Mouse (Mus musculus): ENCODE data around the gene Actr8. TPM values are rescaled to one million over a fixed set of nuclear protein-coding genes. Genes with fewer than 3 reads are reported as not detected.

Actr8 gene
- total RNA-seq, 2 experiments from 2014 or later = 28.1 to 29.8 TPM

DNA sequence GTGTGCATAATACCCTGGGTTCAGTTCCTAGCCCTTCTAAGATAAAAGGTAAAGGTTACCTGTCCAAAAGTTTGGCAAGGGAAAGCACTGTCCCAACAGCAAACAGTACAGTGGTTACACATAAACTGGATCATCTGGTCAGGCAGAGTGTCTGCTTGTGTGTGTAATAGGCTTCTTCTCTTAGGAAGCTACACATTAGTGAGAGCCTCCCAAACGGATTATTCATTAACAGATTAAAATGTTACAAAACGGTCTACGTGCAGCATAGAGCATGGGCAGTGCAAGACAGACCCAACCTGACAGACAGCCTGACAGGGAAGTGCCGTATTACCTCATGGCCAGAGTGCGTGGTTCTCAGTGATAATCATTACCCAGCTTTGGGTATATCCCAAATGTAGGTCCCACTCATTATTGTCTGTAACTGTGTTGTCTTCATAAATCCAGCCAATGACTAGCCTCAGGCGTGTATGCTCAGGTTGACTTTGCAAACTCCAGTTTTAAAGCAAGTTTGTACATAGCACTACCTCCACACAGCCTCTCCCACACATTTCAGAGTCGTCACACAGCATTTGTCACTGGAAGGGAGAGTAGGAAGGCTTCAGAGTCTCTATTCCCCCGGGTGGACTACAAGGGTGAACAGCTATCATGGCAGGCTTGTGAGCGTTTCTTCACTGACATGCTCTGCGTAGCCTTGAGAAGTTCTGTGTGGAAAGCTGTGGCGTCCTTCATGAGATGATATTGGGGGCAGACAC is 18.0 kb downstream of the Actr8 start:
- no peak for DNase-seq

DNA sequence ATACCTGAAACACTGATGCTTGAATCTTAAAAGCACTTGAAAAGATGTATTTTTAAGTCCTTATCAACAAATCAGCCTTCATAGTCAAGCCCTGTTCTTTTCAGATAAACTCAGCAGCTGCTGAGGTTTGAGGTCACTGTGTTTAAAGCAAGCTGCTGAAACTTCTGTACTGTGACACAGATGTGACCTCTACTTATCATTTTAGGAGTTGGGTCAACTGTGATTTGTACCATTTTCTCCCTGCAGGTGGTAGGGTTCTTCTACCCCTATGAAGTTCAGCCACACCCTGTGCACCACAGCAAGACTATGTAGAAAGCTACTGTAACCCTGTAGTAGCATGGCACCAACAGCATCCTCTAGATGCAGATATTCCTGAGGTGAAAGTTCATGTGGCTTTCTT is 19.2 kb downstream of the Actr8 start:
- no peak for DNase-seq

DNA sequence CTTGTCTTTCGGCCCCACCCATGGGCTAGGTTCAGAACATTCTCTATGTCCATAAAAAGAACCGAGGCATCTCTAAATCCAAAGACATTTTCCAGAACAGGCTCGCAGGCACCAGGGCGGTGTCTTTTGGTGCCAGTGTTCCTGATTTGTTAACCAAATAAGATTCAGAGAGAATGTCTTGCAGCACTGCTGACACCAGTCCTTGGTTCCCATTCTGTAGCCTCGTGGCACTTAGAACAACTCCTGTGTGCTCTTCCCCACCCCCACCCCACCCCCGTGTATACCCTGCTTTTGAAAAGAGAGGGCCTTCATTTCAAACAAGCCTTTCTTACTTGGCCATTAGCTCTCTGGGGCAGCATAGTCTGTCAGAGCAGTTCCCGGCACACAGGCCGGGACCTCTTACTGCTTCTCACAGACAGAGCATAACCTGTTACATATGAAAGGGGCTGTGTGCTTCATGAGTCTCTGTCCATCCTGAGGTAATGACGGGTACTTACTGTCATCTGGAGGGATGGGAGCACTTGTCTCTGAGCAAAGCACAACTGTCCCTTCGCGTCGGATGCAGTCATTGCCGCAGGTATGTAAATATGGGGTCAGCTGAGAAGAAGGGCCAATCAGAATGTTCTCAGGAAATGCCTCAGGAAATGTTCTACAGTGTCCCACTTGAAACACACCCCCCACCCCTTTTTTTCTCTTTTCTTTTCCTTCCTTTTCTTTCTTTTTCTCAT is 20.8 kb downstream of the Actr8 start:
- no peak for DNase-seq

DNA sequence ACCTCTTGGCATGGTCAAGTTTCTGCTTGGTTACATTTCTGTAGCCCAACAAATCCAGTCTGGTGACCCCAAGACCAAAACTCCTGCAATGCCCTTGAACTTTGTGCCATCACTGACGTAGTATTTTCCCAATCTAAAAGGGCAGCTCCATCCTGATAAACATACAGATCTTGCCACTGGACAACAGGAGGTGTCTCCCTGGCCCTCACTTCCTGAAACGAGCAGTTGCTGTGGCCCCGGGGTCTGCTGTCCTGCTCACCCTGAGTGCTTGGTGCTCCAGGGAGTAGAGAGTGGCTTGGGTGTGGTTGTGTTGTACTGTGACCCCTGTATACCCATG is 21.3 kb downstream of the Actr8 start:
- DNase-seq = no peak

DNA sequence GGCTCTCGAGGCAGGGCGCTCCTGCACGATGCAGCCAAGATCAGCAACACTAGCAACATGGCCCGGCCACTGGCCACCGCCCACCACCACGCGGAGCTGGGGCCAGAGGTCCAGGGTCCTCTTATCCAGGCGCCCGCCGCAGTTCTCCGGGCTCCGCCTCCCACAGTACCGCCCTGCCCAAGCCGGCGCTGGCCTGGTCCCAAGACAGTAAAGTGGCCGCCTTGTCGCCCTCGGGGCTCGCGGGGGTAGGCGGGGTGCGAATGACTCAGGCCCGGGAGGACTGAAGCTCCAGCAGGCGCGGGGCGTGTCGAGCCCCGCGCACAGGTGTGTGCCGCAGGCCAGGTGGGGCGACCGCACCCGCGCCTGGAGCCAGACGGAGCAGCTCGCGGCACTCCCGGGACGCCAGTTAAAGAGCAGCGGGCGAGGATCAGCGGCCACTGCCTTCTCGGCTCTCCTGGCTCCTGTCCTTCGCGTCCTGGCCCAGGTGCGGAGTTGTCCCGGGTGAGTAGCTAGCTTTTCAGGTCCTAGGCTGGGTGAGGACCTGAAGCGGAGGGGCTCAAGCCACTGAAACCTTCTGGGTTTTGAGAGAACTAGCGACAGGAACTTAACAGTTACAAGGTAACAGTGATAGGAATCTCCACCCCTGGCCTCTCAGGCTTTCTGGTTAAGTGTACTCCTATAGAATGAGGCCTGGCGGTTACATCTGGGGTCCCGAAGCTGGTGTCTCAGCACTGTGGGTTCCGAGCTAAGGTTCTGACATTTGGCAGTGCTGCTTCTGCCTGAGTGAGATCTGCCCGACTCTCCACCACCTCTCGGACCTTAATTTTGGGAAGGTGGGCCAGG is 30.8 kb downstream of the Actr8 start, which contains the start of the genes Il17rb and Chdh:
Gene Il17rb (minus strand): TSS at position 164 of the 843 bp plus-strand sequence.
Gene Chdh (plus strand): TSS at position 291 of the 843 bp plus-strand sequence.
- DNase-seq = peak; percentile 40

DNA sequence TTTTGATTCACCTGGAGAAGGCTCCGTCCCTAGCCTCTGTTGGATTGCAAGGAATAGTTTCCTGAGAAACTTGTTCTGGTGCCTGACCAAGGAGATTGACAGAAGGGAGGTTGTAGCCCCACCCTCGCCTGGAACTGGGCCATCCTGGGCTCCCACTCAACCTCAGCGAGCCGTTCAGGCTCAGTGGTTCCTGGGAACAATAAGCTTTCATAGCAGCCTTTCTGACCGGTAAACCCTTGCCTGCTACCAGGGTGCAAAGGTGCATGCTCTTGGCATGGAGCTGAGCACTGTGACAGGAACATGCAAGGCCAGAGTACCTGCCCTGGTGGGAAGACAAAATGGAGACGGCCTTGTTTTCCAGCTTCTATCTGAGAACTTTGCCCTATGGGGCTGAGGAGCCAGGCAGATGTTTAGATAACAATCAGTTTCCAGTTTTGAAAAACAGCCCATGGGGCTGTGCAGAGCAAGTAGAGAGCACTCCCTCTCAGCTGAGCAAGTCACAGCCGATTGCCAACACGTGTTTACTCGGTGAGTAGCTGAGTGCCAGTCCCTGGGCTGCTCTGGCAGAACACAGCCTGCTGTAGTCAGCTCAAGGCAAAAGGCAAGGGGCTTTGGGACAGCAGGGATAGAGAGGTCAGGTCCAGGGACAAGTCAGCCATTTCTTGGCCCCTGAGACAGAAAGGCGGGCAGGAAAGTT is 31.9 kb downstream of the Actr8 start:
- DNase-seq = peak; percentile 42

DNA sequence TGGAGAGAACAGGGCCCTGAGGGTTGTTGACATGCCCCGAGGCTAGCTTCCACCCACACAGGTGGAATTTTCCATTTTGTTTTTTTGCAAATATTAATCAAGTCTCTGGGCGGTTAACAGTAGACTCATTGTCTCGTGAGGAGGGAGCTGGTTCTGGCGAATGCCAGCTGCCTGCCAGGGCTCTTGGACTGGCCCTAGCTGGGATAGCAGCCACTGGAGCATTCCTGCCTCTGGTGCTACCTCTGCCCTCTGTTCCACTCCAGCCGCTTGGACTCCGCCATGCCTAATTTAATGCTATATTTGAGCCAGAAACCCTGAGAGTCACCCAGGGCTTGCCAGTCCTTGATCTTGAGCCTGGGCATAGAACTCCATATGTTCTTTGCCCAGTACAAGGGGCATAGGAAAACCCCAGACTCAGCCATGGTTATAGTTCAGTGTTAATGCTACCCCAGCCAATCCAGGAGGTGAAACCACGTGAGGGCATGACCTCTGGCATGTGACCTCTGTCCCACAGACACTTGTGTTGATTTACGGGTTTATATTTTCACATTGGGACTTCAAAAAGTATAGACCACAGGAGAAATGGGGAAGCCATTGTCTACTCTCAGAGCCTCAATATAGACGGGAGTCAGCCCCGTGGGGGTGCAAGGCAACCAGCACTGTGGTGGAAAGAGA is 33.9 kb downstream of the Actr8 start:
- peak; percentile 13 for DNase-seq

DNA sequence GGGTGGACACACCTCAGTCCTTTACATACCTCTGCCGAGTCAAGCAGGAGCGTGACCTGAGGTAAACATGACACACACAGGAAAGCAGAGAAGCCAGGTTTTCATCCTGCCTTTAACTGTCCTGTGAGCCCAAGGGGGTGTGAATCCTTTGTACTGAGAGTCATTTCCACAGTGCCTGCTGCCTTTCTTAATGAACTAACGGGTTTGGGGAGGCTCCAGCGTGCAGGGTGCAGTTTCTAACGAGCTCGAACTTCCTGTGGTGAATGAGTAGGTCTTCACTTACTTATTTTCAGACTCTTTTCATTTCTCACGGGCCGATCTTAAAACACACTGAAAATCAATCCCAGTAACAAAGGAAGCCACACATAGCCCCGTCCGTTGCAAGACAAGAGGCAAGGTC is 36.4 kb downstream of the Actr8 start:
- no peak for DNase-seq

DNA sequence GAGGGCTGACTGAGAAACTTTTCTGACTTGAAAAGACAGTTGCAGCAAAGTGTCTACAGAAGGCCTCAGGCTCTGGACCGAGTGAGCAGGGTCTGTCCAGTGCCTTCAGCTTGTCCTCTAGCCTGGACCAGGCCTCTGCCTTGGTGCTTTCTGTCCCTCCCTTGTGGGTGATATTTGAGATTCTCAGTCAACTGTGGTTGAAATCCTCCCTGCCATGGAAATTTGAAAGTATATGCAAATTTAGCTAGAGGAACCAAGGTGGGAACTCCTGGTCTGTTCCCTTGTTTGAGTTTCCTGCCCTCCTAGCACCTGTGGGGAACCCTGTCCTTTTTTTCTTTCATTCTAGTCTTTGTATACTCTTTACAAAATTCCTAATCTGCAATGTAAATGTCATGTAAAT is 36.9 kb downstream of the Actr8 start:
- DNase-seq = no peak

DNA sequence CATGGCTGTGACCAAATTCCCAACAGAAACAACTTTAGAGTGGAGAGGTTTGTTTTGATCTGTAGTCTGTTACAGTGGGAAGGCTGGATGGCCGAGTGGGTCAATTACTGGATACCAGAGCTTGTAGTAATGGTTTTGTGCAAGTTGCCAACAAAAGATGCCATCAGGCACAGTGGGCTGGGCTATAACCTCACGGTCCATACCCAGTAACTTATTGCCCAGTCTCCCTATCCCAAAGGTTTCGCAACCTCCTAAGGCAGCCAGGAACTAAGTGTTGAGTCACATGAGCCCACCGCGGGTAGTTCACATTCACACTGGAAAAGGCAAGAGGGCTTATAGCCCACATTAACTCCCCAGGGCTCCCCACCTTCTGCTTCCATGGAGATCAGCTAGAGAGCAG is 38.5 kb downstream of the Actr8 start:
- no peak for DNase-seq

DNA sequence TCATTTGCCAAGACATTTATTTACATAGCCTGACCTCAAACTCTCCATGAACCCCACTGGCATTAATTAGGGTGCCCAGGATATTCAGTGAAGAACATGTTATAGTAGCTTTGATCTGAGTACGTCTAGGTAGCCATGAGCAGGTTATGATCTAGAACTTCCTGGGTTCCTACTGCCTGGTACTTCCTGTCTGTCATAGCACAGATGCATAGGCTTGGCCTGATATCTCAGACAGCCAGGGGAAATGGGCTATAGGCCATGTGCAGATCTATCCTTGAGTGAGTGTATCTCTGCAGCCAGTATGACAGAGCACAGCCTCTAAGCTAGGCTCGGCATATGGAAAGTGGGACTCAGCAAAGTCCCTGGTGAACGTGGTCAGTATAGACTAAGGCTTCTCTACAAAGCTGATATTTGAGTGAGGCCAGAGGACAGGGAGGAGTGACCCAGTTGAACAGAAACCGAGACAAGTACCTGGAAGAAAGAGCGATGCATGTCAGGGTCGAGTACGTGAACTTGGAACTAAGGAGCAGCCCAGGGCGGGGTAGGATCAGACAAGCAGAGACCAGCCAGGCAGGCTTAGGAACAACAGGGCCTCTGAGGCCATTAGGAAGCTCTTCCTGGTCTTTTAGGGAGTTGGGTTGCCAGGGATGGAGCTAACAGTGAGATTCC is 39.8 kb downstream of the Actr8 start:
- no peak for DNase-seq

DNA sequence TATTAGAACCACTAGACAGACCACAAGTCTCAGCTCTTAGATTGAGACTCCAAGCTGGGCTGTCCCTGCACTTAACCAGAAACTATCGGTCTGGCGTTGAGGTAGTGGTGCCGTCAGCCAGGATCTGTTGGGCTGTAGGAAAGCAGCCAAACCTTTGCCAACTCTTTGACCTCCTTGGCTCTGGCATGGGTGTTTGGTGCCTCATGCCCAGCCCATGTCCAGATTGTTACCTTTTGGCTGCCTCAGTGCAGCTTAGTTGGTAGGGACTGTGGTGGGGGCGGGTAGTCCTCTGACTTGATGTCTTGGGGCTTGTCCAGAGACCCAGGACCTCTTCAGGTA is 40.3 kb downstream of the Actr8 start:
- peak; percentile 19 for DNase-seq

DNA sequence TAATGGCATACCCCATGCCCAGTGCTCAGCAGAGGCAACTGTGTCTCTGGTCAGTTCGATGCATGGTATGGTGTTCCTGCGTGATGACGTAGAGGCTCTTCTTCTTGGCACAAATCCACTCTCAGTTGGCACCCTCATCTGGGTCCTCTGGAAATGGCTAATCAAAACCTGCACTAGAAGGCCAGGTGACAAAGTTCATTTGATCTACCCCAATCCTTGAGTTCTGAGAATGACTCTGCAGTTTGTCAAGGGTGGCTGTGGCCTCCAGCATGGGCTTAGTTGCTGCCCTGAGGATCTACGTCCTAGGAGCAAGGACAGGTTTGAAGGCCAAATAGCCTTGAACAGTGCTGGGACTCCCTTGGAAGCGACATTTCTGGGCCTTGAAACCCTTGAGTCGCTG is 40.7 kb downstream of the Actr8 start:
- DNase-seq = no peak

DNA sequence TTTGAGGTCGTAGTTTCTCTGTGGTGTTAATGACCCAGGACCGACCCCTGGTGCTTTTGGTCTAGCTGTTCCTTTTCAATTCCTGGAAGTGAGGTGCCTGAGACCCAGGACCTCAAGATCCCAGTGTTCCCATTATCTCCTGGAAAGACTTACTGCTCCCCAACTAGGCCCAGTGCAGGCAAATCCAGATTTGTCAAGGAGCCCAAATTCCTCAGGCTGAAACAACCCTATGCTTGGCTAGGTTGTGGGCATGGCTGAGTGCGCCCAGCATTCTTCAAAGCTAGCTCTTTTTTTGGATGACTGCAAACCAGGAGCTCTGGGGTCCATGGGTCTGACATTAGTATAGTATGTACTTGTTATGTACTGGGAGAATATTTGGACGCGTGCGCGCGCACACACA is 41.2 kb downstream of the Actr8 start:
- no peak for DNase-seq

DNA sequence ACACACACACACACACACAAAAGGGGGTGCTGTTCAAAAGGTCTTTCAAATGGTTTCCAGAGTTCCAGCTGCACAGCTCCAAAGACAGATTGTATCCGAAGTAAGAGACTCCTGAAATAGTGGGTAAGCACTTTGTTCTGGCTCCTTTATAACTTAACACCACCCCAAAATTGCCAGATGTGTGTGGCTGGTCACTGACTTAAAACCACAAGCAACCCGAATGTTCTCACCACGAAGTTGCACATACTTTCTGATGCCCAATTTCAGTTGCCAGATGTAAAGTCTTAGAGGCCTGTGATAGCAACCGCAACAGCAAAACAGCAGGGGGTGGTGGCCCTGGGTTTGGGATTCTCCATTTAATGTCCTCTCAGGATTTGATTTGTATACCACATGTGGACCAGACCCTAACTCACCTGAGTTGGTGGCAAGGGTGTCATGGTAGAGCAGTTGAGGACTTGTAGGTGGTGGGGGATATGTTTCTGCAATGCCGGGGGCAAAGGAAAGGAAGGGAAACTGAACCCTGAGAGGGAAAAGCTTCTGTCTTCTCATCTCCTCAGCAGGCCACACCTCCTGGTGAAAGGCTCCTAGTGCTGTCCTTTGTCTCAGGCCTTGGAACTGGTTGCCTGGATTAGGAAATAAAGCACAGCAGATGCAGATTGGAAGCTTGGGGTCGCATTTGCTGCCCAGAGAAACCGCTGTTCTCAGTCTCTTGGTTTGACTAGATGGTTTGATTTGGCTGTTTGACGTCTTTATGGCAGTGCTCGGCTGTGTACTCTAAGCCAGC is 41.8 kb downstream of the Actr8 start:
- DNase-seq = no peak

DNA sequence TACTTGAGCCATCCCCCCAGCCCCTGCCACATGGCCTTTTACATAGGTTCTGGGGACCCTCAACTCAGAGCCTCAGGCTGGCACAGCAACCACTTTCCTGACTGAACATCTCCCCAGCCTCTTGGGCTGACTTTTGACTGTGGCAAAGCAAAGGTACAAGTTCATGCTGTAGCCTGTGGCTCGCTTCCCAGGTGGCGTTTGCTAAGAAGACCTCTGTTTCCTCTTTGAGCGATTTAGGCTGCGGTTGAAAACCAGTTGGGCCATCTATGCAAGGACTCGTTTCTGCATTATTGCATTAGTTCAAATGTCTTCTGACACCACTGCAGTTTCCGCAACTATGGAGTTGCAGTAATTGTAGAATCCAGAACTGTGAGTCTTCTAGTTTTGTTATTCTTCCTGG is 44.3 kb downstream of the Actr8 start:
- no peak for DNase-seq

DNA sequence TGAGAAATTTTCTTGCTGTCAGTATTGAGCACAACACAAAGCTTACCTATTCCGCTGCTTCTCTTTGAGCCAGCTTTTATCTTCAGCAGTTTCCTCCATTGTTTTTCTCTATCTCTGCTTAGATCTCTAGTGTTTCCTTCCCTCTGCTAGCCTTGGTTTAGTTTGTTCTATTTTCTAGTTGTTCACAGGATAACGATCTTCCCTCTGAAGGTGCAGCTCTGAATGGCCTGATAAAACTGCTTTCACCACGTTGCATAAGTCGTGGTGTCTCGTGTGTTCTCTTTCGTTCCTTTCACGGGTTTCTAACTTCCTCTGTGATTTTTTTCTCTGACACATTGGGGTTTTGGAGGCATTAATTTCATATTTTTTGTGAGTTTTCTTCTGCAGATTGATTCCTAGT is 46.2 kb downstream of the Actr8 start:
- no peak for DNase-seq

DNA sequence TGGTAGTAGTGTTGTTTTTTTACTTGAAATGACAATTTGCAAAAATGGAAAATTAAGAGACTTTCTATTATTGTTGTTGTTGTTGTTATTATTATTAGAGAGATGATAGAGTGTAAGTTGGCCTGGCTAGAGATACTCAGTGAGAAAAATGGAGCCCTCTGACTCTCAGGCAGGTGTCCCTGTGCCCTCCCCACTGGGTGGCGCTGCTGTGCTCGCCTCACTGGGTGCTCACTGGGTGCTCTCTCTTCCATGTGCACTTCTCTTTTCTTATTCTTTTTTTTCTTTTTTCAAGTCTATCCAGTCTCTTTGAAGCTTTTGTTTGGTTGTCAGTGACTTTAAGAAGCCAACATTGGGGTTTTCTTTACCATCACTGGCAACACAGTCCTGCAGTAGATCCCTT is 49.2 kb downstream of the Actr8 start:
- DNase-seq = no peak

DNA sequence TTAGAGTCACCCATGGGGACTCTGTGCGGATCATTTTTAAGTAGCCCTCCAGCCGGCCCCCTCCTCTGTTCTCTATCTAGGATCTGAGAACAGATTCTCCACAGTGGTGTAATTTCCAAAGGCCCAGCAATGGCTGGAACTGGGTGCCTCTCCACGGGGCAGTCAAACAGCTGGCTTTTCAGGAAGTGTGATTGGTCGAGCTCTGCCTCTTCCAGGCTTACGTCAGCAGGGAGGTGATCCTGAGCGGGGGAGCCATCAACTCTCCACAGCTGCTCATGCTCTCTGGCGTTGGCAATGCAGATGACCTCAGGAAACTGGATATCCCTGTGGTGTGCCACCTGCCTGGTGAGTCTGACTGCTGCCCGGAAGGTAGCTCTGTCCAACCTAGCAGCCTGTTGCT is 55.3 kb downstream of the Actr8 start:
- DNase-seq = no peak

DNA sequence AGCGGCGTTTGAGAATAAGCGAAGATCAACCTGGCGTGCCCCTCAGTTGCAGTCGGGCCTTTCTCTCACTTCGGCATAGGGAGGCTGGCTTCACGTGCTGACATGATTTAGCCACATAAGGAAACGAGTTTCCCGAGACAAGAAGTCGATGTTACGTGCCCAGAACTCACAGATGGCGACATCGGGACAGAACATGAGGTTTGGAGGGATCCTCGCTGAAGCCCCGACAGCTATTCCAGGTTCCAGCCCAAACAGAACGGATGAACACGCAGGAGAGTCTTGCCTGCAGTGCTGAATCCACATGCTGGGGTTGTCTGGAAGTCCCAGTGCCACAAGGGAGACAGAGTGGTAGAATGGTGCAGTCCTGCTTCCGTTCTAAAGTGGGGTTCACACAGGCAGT is 60.3 kb downstream of the Actr8 start:
- no peak for DNase-seq

DNA sequence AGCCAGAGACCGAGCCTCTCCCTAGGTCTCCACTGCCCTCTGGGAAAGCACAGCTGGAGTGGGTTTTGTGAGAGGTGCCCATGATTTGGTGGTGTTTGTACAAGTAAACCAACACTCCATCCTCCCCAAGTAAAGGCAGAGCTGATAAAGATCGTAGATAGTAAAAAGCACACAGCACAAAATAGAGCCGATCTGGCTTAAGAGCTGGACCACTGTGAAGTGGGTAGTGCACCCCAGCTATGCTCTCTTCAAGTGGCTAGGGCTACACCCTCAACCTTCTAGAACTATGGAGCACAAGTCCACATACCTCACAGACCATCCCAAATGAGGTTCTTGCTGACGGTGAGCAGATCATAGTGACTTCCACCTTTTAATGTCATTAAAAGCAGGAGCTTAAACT is 61.3 kb downstream of the Actr8 start:
- DNase-seq = no peak

Measured in gastrocnemius, postnatal 25 days (tissue).